Comparison of ENCODE assay signal across 10 mouse cellular contexts in genomic region chr17:54061280-54061679, GRCm38 (mm10).
DNase-seq lines count a peak whose midpoint lies in the region; ATAC-seq and TF ChIP-seq lines count a peak whose summit lies in the region.
"Had no signal": no experiment of that assay in that cellular context is flagged by ENCODE, and none has a peak within 500 bp of the region (broad histone marks: within the 10 kb centered on the region; RNA-seq: fewer than 3 reads in every experiment).

No protein-coding gene starts in this region.

- no peaks in the 10 kb centered on the region for H3K27me3 ChIP-seq in lung, postnatal 0 days (replicated peaks; ENCODE audit: insufficient read depth, low read length)
- H3K27me3 ChIP-seq: liver, embryonic 15.5 days had no signal

- WGBS in lung, postnatal 0 days = 33% methylated on average over 7 of the region's 7 CpGs

- no peak overlapping the region for H3K4me2 ChIP-seq in lung, postnatal 0 days (replicated peaks; ENCODE audit: low read depth, low read length)
- H3K4me2 ChIP-seq: liver, embryonic 15.5 days had no signal

- H3K9ac ChIP-seq in lung, postnatal 0 days (replicated peaks; ENCODE audit: low read depth) = no peak overlapping the region
- H3K9ac ChIP-seq: liver, embryonic 15.5 days had no signal

- H3K36me3 ChIP-seq in lung, postnatal 0 days (ENCODE audit: insufficient read depth, low read length) = no peaks in the 10 kb centered on the region
- H3K36me3 ChIP-seq: liver, embryonic 15.5 days had no signal

- no peak for TF ChIP-seq EP300 in lung, postnatal 0 days (IDR thresholded peaks at IDR 0.05)

- peak; percentile 48 for TF ChIP-seq CTCF in lung, postnatal 0 days (IDR thresholded peaks at IDR 0.05)

- DNase-seq in frontal cortex, postnatal 36 days (ENCODE audit: low spot score in 2 of 2) = peak; percentile 3 to 20
- DNase-seq in frontal cortex, postnatal 10 days (ENCODE audit: low spot score in 2 of 2) = no peak
- DNase-seq in lung, postnatal 0 days (ENCODE audit: low spot score) = peak; percentile 37
- DNase-seq in lung, postnatal 10 days = no peak
- peak; percentile 38 to 39 for DNase-seq in cerebellum, postnatal 14 days
- DNase-seq in urinary bladder, postnatal 25 days (ENCODE audit: low spot score) = no peak
- DNase-seq: heart, adult 11 months had no signal

- no peaks in the 10 kb centered on the region for H3K9me3 ChIP-seq in lung, postnatal 0 days (ENCODE audit: low read length)
- H3K9me3 ChIP-seq: liver, embryonic 15.5 days had no signal

- ATAC-seq in lung, postnatal 0 days = no peak
- ATAC-seq in megakaryocyte progenitor cell, adult 5-6 weeks (replicated peaks; ENCODE audit: poor library complexity) = peak; percentile 60; the same call in 1 of the 2 replicates
- no peak for ATAC-seq in monocyte, adult 5-6 weeks (replicated peaks; ENCODE audit: insufficient number of reproducible peaks, low FRiP score, low TSS enrichment, poor library complexity, severe bottlenecking)

- no peaks in the 10 kb centered on the region for H3K4me1 ChIP-seq in lung, postnatal 0 days (ENCODE audit: insufficient read depth, low read depth, low read length)
- H3K4me1 ChIP-seq: liver, embryonic 15.5 days had no signal

- no peak overlapping the region for H3K27ac ChIP-seq in lung, postnatal 0 days (ENCODE audit: low read length)
- H3K27ac ChIP-seq: liver, embryonic 15.5 days had no signal

- H3K4me3 ChIP-seq in lung, postnatal 0 days (ENCODE audit: low read depth, low read length) = no peak overlapping the region
- H3K4me3 ChIP-seq: liver, embryonic 15.5 days had no signal

Comparison
In these comparisons a context has a peak if more than half of its experiments do, and no peak if none do; other contexts are left out.
1. DNase-seq: peak in frontal cortex, postnatal 36 days (2 of 2), lung, postnatal 0 days (single experiment) and cerebellum, postnatal 14 days (2 of 2); none in frontal cortex, postnatal 10 days (0 of 2), lung, postnatal 10 days (single experiment) and urinary bladder, postnatal 25 days (single experiment).